Mouse (Mus musculus) hindbrain, postnatal 0 days (tissue): ENCODE measurements at regions not wholly inside any gene's neighbourhood (a gene's known extent, or its start where the extent isn't known, plus 50 kb on each side); places are given as distances from the start of the nearest gene placed in this dataset.

ENCODE experiments used
- ATAC-seq: fragments of 200-750 bp; cut with Nextera tagmentation; 2 replicates; pipeline ENCODE4 v1.8.0; 2017; ENCODE audit warnings: mild to moderate bottlenecking, moderate TSS enrichment, moderate library complexity
- DNase-seq: peaks from one replicate; pipeline ENCODE4 v3.0.0-alpha.2; 2015; ENCODE audit warnings: low spot score
- H3K27ac ChIP-seq: fragments of 300-500 bp; sonication (generic); 2 replicates; pipeline ENCODE4 v1.5.1; 2014; ENCODE audit warnings: mild to moderate bottlenecking
- H3K27me3 ChIP-seq: fragments of 300-500 bp; sonication (generic); 2 replicates; pipeline ENCODE4 v1.6.1; 2014; ENCODE audit warnings: low read length, mixed read lengths; ENCODE audit not compliant: insufficient read depth
- H3K36me3 ChIP-seq: fragments of 300-500 bp; sonication (generic); 2 replicates; pipeline ENCODE4 v1.6.1; 2014; ENCODE audit warnings: low read length, mixed read lengths; ENCODE audit not compliant: insufficient read depth
- H3K4me1 ChIP-seq: fragments of 300-500 bp; sonication (generic); 2 replicates; pipeline ENCODE4 v1.6.1; 2014; ENCODE audit warnings: antibody characterized with exemption, low read length, mixed read lengths; ENCODE audit not compliant: insufficient read depth
- H3K4me2 ChIP-seq: fragments of 300-500 bp; sonication (generic); 2 replicates; pipeline ENCODE4 v1.6.1; 2014; ENCODE audit warnings: low read depth, mild to moderate bottlenecking, low read length, moderate library complexity, mixed read lengths
- H3K4me3 ChIP-seq: fragments of 300-500 bp; sonication (generic); 2 replicates; pipeline ENCODE4 v1.5.1; 2014; ENCODE audit warnings: low read length
- H3K9ac ChIP-seq: fragments of 300-500 bp; sonication (generic); replicated peaks from 2 replicates; pipeline ENCODE4 v1.6.1; 2014; ENCODE audit warnings: mild to moderate bottlenecking, low read length, moderate library complexity, mixed read lengths
- H3K9me3 ChIP-seq: fragments of 300-500 bp; sonication (generic); 2 replicates; pipeline ENCODE4 v1.6.1; 2016; ENCODE audit warnings: low read length, mixed read lengths
- CTCF ChIP-seq: IDR thresholded peaks from 2 replicates; pipeline ENCODE4 v1.5.1; 2016; ENCODE audit warnings: antibody characterized with exemption, control low read depth, low read depth
- WGBS: fragments of 180-500 bp; shearing (Covaris S2); extraction: QIAGEN DNeasy Blood & Tissue Kit; methylation state at CpG from one replicate; pipeline ENCODE4 v1.1.7; 2014; 5-methylcytosine and 5-hydroxymethylcytosine counted together

DNA sequence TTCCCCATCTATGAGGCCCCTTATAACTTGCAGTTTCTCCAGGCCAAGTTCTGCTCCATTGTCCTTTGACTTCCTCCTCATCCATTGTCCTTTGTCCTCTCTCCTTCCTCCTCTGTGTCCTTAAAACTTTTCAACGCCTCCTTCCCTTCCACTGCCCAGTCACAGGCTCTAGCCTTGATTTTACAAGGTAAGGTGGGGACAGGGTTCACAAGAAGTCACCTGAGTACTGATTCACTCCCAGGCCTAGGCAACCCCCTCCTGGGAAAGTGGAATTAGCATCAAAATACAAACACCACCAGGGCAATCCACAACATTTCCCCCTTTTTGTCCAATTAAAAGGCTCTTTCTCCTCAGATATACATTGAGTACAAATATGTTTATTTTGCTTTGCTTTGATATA is 334.3 kb upstream of the Meis2 start:
- ATAC-seq: no peak
- no peak for TF ChIP-seq CTCF
- Histone ChIP-seq H3K4me2 (no peak overlapping the region), H3K9ac (no peak overlapping the region), H3K4me3 (no peak overlapping the region), H3K27ac (no peak overlapping the region), H3K9me3 (no peaks in the 10 kb centered on the region), H3K27me3 (no peaks in the 10 kb centered on the region), H3K4me1 (no peaks in the 10 kb centered on the region), H3K36me3 (no peaks in the 10 kb centered on the region)
- WGBS: 74% methylated on average over 1 of the region's 1 CpGs
- no peak for DNase-seq

DNA sequence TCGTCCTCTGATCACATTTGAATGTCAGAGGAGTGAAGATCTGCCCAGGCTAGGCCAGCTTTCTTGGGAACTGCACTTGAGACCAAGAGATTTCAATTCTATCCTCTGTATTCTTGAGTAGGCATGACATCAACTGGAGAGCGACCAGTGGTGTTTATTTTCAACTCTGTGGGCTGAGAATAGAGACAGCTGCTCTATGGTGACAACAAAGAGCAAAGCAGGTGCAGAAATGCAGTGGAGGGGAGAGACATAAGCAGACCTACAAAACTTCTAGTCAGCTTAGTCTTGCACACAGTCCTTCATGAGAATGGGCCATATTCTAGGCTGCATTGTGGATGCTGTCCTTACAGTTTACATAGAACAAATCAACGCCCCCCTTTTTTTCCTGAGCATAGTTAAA is 303.2 kb upstream of the Meis2 start:
- no peak for DNase-seq
- H3K27me3 ChIP-seq: no peaks in the 10 kb centered on the region
- no peaks in the 10 kb centered on the region for H3K9me3 ChIP-seq
- no peak for ATAC-seq
- H3K4me3 ChIP-seq: no peak overlapping the region
- H3K36me3 ChIP-seq: no peaks in the 10 kb centered on the region
- H3K27ac ChIP-seq: no peak overlapping the region
- H3K4me2 ChIP-seq: no peak overlapping the region
- no peak overlapping the region for H3K9ac ChIP-seq
- WGBS: 82% methylated on average over 3 of the region's 3 CpGs
- H3K4me1 ChIP-seq: no peaks in the 10 kb centered on the region
- TF ChIP-seq CTCF: no peak

DNA sequence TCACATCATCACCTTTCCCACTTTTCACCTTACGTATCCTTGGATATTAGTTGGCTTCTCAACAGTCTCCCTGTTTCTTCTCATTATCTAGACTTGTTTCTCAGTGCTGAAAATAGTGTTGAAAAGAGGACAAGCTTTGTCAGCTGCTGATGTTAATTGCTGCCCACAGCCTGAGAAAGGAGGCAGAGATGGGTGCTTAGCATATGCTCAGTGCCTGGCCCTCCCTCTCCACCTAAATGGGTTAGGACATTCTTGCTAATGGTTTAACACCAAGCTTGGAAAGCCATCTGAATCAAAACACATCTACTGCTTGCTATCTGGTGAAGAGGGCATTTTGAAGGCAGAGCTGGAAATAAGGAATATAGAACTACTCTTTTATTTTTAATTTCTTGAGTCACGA is 298.5 kb upstream of the Meis2 start:
- H3K4me2 ChIP-seq: no peak overlapping the region
- H3K4me3 ChIP-seq: no peak overlapping the region
- ATAC-seq (no peak), DNase-seq (no peak)
- H3K27ac ChIP-seq: no peak overlapping the region
- no peak overlapping the region for H3K9ac ChIP-seq
- H3K27me3 ChIP-seq: no peaks in the 10 kb centered on the region
- 89% methylated on average over 2 of the region's 2 CpGs for WGBS
- H3K4me1 ChIP-seq: no peaks in the 10 kb centered on the region
- no peak for TF ChIP-seq CTCF
- no peaks in the 10 kb centered on the region for H3K36me3 ChIP-seq
- H3K9me3 ChIP-seq: no peaks in the 10 kb centered on the region

- H3K4me3 ChIP-seq: no peak overlapping the region
- no peak overlapping the region for H3K27ac ChIP-seq
- no peak for TF ChIP-seq CTCF
- no peak for ATAC-seq
- H3K27me3 ChIP-seq: no peaks in the 10 kb centered on the region
- H3K9ac ChIP-seq: no peak overlapping the region
- no peak overlapping the region for H3K4me2 ChIP-seq
- H3K36me3 ChIP-seq: no peaks in the 10 kb centered on the region
- H3K4me1 ChIP-seq: no peaks in the 10 kb centered on the region
- WGBS: 10% methylated on average over 1 of the region's 1 CpGs
- no peak for DNase-seq
- no peaks in the 10 kb centered on the region for H3K9me3 ChIP-seq
These were observed 292.5 kb upstream of the Meis2 start for GRCm38 (mm10) chr2:116358145-116358544.

- Histone ChIP-seq H3K4me1 (no peaks in the 10 kb centered on the region), H3K27me3 (no peaks in the 10 kb centered on the region), H3K4me2 (no peak overlapping the region), H3K27ac (no peak overlapping the region), H3K4me3 (no peak overlapping the region), H3K9ac (no peak overlapping the region), H3K36me3 (no peaks in the 10 kb centered on the region), H3K9me3 (no peaks in the 10 kb centered on the region)
- TF ChIP-seq CTCF: no peak
- ATAC-seq (no peak), DNase-seq (peak; percentile 63)
- 57% methylated on average over 1 of the region's 1 CpGs for WGBS
These were observed 282.9 kb upstream of the Meis2 start for GRCm38 (mm10) chr2:116348530-116348914.

DNA sequence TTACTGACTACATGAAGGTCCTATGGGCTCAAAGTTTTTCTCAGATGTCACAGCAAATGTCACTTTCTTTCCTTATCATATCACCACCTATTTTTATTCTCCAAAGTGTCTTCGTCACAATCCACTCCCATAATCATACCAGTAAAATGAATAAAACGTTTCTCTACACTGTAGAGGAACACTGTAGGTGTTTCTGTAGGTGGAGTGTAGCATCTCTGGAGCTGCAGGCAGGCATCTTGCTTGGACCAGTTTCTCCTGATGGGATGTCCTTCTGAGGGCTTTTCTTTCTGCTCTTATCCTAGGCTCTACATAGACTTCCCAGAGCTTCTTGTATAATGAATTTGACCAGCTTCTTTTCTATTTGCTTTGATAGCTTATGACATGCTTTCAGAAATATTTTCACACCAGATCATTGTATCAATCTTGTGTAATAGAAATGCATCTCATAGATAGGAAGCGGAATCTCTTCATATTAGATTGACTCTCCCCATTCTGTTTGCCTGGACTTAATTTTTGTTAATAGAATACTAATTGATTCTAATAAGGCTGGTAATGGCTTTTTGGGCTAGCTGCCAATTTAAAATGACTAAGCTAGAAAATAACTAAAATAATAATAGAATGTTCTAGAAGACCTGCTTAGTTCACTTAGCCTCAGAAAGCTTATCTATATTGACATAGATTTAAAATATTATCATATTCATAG is 282.3 kb upstream of the Meis2 start:
- DNase-seq: peak; percentile 6

DNA sequence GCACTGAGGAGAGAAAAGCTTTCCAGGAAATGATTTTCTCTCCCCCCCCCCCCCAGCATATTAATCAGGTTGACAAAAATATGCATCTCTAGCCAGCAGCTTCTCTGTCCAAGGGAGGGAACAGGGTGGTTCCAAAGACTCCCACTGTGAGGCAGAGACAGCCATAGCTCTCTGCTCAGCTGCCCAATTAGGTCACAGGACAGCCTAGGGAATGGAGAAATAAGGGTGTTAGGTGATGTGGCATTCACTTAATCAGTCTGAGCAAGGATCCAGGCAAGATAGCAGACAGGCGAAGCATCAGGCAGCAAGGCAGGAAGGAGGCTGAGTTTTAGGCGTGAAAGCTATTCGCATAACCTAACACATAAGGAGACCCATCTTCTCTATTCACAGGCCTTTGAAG is 266.2 kb upstream of the Meis2 start:
- no peaks in the 10 kb centered on the region for H3K9me3 ChIP-seq
- no peak for TF ChIP-seq CTCF
- H3K27ac ChIP-seq: no peak overlapping the region
- H3K4me1 ChIP-seq: no peaks in the 10 kb centered on the region
- DNase-seq: no peak
- H3K4me3 ChIP-seq: no peak overlapping the region
- no peaks in the 10 kb centered on the region for H3K36me3 ChIP-seq
- H3K27me3 ChIP-seq: no peaks in the 10 kb centered on the region
- H3K4me2 ChIP-seq: no peak overlapping the region
- no peak overlapping the region for H3K9ac ChIP-seq
- no peak for ATAC-seq
- WGBS: 89% methylated on average over 3 of the region's 3 CpGs

More for the DNA sequence above, 282.3 kb upstream of the Meis2 start:
- Histone ChIP-seq H3K9ac (no peak overlapping the region), H3K4me1 (no peaks in the 10 kb centered on the region), H3K27ac (no peak overlapping the region), H3K27me3 (no peaks in the 10 kb centered on the region), H3K4me3 (no peak overlapping the region), H3K9me3 (no peaks in the 10 kb centered on the region), H3K4me2 (no peak overlapping the region), H3K36me3 (no peaks in the 10 kb centered on the region)
- WGBS: 79% methylated on average over 3 of the region's 3 CpGs
- ATAC-seq: no peak
- TF ChIP-seq CTCF: no peak
